Mouse (Mus musculus) intestine, postnatal 0 days (tissue): ENCODE data around the gene Mtx1. TPM values are rescaled to one million over a fixed set of nuclear protein-coding genes. Genes with fewer than 3 reads are reported as not detected.

Experiments
- ATAC-seq: fragments of 200-750 bp; cut with Nextera tagmentation; 2 replicates; pipeline ENCODE4 v1.8.0; 2017; ENCODE audit warnings: mild to moderate bottlenecking, moderate TSS enrichment, moderate library complexity
- H3K27ac ChIP-seq: fragments of 300-500 bp; sonication (generic); 2 replicates; pipeline ENCODE4 v1.5.1; 2014; ENCODE audit warnings: mild to moderate bottlenecking, low read depth, low read length, moderate library complexity
- H3K27me3 ChIP-seq: fragments of 300-500 bp; sonication (generic); replicated peaks from 2 replicates; pipeline ENCODE4 v1.6.1; 2014; ENCODE audit warnings: low read length, mixed read lengths; ENCODE audit not compliant: control insufficient read depth, insufficient read depth
- H3K36me3 ChIP-seq: fragments of 300-500 bp; sonication (generic); 2 replicates; pipeline ENCODE4 v1.6.1; 2014; ENCODE audit warnings: mild to moderate bottlenecking, moderate library complexity; ENCODE audit not compliant: control insufficient read depth, insufficient read depth
- H3K4me1 ChIP-seq: fragments of 300-500 bp; sonication (generic); replicated peaks from 2 replicates; pipeline ENCODE4 v1.6.1; 2014; ENCODE audit warnings: antibody characterized with exemption, low read length, mixed read lengths; ENCODE audit not compliant: control insufficient read depth, insufficient read depth
- H3K4me2 ChIP-seq: fragments of 300-500 bp; sonication (generic); replicated peaks from 2 replicates; pipeline ENCODE4 v1.6.1; 2014; ENCODE audit warnings: low read depth, mild to moderate bottlenecking, moderate library complexity
- H3K4me3 ChIP-seq: fragments of 300-500 bp; sonication (generic); 2 replicates; pipeline ENCODE4 v1.5.1; 2014; ENCODE audit warnings: low read depth, low read length
- H3K9ac ChIP-seq: fragments of 300-500 bp; sonication (generic); 2 replicates; pipeline ENCODE4 v1.6.1; 2014; ENCODE audit warnings: mild to moderate bottlenecking, low read depth, low read length
- H3K9me3 ChIP-seq: fragments of 300-500 bp; sonication (generic); 2 replicates; pipeline ENCODE4 v1.6.1; 2016; ENCODE audit warnings: mixed run types; ENCODE audit not compliant: control insufficient read depth
- CTCF ChIP-seq: sonication (generic); IDR thresholded peaks from 2 replicates; pipeline ENCODE4 v1.5.1; 2016; ENCODE audit warnings: low read depth, mild to moderate bottlenecking, control low read depth, antibody characterized with exemption, moderate library complexity
- WGBS: fragments of 180-500 bp; shearing (Covaris S2); extraction: QIAGEN DNeasy Blood & Tissue Kit; methylation state at CpG from one replicate; pipeline ENCODE4 v1.1.7; 2014; 5-methylcytosine and 5-hydroxymethylcytosine counted together
- polyA plus RNA-seq: library from polyadenylated mRNA; unstranded; fragments of >200 nt; fragmentation: Nextera tagmentation; extraction: Ambion mirVana; gene quantifications from 2 replicates; pipeline ENCODE4 v1.2.1, GENCODE M21; 2015

Gene Mtx1
- polyA plus RNA-seq, 1 experiment from 2014 or later = 145 TPM

DNA sequence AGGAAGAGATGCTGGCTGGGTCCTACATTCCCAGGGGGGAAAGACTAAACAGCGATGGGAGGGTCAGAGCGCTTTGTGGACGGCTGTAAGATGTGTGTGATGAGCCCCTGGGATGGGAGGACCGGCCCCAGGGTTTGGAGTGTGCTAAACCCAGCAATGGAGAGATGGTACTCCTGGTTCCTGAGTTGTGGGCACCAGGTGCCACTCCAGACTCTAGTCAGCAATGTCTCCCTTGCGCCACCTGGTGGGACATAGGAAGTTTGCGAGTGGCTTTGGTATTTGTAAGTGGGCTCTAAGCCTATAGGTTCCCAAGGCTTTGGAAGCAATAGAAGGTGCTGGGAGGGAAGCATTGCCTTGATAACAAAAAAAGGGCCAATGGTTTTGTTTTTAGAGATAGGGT lies 11.0 kb downstream of the Mtx1 start:
- under 1% methylated on average over 6 of the region's 6 CpGs for WGBS
- Histone ChIP-seq H3K4me3 (peak overlapping the region; percentile 74), H3K27ac (no peak overlapping the region), H3K4me1 (peaks cover 16% of the 10 kb centered on the region; the same call in 1 of the 2 replicates), H3K4me2 (peak overlapping the region; percentile 87), H3K9ac (peak overlapping the region; percentile 23; the same call in 1 of the 2 replicates), H3K36me3 (no peaks in the 10 kb centered on the region), H3K9me3 (no peaks in the 10 kb centered on the region), H3K27me3 (no peaks in the 10 kb centered on the region)
- TF ChIP-seq CTCF = peak; percentile 96
- peak; percentile 26 for ATAC-seq

- Histone ChIP-seq H3K9ac (peak within 1 kb of the TSS; percentile 72), H3K4me3 (peak within 1 kb of the TSS; percentile 74), H3K4me2 (peak within 1 kb of the TSS; percentile 87), H3K36me3 (peaks cover 9% of the 10 kb centered on the region; the same call in 1 of the 2 replicates), H3K9me3 (no peaks in the 10 kb centered on the region), H3K27ac (peak within 1 kb of the TSS; percentile 92), H3K4me1 (peaks cover 16% of the 10 kb centered on the region; the same call in 1 of the 2 replicates), H3K27me3 (no peaks in the 10 kb centered on the region)
- 5% methylated on average over 19 of the region's 19 CpGs for WGBS
- TF ChIP-seq CTCF = no peak
- no peak for ATAC-seq
Observed at GRCm38 (mm10) chr3:89214681-89215411, 12.0 kb downstream of the Mtx1 start, which contains the start of gene Thbs3. Thbs3 (plus strand) TSS chr3:89215180.

- H3K4me2 ChIP-seq = peak overlapping the region; percentile 87
- peaks cover 18% of the 10 kb centered on the region; the same call in 1 of the 2 replicates for H3K36me3 ChIP-seq
- peak overlapping the region; percentile 92 for H3K27ac ChIP-seq
- H3K9ac ChIP-seq = peak overlapping the region; percentile 72
- TF ChIP-seq CTCF = no peak
- no peaks in the 10 kb centered on the region for H3K9me3 ChIP-seq
- H3K27me3 ChIP-seq = no peaks in the 10 kb centered on the region
- ATAC-seq = peak; percentile 81
- peaks cover 16% of the 10 kb centered on the region; the same call in 1 of the 2 replicates for H3K4me1 ChIP-seq
- under 1% methylated on average over 61 of the region's 69 CpGs for WGBS
- peak overlapping the region; percentile 74 for H3K4me3 ChIP-seq
Observed at GRCm38 (mm10) chr3:89213803-89214530, 12.9 kb downstream of the Mtx1 start.

DNA sequence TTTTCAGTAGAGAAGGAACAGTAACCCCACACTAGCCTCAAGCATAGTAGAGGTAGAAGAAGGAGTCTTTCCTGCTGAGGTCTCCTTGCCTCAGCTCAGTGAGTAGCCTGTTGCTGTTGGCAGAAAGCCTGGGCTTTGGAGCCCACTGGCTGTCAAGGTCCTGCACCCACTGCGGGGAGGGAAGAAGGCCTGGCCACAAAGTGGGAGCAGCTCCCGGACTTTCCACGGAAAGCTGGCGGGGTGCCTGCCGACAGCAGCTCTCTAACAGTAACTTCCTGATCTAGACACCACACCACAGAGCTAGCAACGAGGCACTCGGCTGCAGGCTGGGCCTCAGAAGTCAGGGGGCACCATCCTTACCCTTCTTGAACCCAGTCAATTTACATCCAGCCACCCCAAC lies 16.2 kb downstream of the Mtx1 start:
- Histone ChIP-seq H3K9me3 (no peaks in the 10 kb centered on the region), H3K4me3 (no peak overlapping the region), H3K9ac (no peak overlapping the region), H3K27ac (no peak overlapping the region), H3K36me3 (peaks cover 49% of the 10 kb centered on the region), H3K27me3 (no peaks in the 10 kb centered on the region), H3K4me1 (peaks cover 16% of the 10 kb centered on the region; the same call in 1 of the 2 replicates), H3K4me2 (no peak overlapping the region)
- TF ChIP-seq CTCF = no peak
- no peak for ATAC-seq
- 75% methylated on average over 7 of the region's 7 CpGs for WGBS

GRCm38 (mm10) chr3:89210162-89210561 lies 16.7 kb downstream of the Mtx1 start:
- no peak overlapping the region for H3K9ac ChIP-seq
- 74% methylated on average over 13 of the region's 13 CpGs for WGBS
- no peaks in the 10 kb centered on the region for H3K9me3 ChIP-seq
- TF ChIP-seq CTCF = no peak
- peaks cover 14% of the 10 kb centered on the region; the same call in 1 of the 2 replicates for H3K4me1 ChIP-seq
- no peak overlapping the region for H3K4me2 ChIP-seq
- no peak for ATAC-seq
- no peak overlapping the region for H3K4me3 ChIP-seq
- H3K36me3 ChIP-seq = peaks cover 54% of the 10 kb centered on the region
- no peaks in the 10 kb centered on the region for H3K27me3 ChIP-seq
- H3K27ac ChIP-seq = no peak overlapping the region

DNA sequence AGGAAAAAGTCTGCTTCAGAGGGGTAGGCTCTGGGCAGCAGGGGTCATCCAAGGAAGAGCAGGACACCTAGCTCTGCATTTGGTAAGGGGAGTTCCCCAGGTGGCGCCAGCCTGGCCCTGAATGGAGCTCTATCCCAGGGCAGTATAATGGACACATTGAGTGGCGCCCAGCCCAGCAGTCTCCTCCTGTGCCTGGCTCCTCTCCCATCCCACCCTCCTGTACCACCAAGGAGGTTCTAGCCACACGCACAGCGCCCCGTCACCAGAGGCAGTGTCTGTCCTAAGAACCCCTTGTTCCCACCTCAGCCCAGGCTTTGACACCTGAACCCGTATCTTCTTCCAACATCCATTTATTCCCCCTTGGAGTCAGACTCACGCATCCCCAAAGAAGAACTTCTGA lies 17.2 kb downstream of the Mtx1 start:
- H3K4me3 ChIP-seq = no peak overlapping the region
- no peaks in the 10 kb centered on the region for H3K27me3 ChIP-seq
- no peak overlapping the region for H3K27ac ChIP-seq
- TF ChIP-seq CTCF = no peak
- 95% methylated on average over 7 of the region's 7 CpGs for WGBS
- ATAC-seq = no peak
- H3K4me2 ChIP-seq = no peak overlapping the region
- peaks cover 57% of the 10 kb centered on the region for H3K36me3 ChIP-seq
- no peak overlapping the region for H3K9ac ChIP-seq
- no peaks in the 10 kb centered on the region for H3K9me3 ChIP-seq
- peaks cover 13% of the 10 kb centered on the region; the same call in 1 of the 2 replicates for H3K4me1 ChIP-seq
